Mouse (Mus musculus) erythroblast, adult 5-6 weeks (primary cell): ENCODE measurements around the gene Comt. TPM values are rescaled to one million over a fixed set of nuclear protein-coding genes. Genes with fewer than 3 reads are reported as not detected.

ENCODE experiments used
- ATAC-seq: replicated peaks from 2 replicates; pipeline ENCODE4 v1.8.0; 2016; ENCODE audit warnings: moderate number of reproducible peaks, mild to moderate bottlenecking, moderate TSS enrichment, inconsistent platforms; ENCODE audit not compliant: poor library complexity, low FRiP score, severe bottlenecking
- total RNA-seq, 2 experiments: library from RNA; stranded (forward) in 1 of 2; stranded (reverse) in 1 of 2; fragments of 150-400 nt in 1 of 2; fragments of 200-764, 138-1000 nt in 1 of 2; gene quantifications; 2 replicates each; pipeline versions ENCODE4 v1.2.3 to v1.2.4; 2015 to 2017; ENCODE audit warnings: low replicate concordance in 2 of 2

The Comt gene
- total RNA-seq, 2 experiments from 2014 or later: 27.9 to 29.1 TPM

DNA sequence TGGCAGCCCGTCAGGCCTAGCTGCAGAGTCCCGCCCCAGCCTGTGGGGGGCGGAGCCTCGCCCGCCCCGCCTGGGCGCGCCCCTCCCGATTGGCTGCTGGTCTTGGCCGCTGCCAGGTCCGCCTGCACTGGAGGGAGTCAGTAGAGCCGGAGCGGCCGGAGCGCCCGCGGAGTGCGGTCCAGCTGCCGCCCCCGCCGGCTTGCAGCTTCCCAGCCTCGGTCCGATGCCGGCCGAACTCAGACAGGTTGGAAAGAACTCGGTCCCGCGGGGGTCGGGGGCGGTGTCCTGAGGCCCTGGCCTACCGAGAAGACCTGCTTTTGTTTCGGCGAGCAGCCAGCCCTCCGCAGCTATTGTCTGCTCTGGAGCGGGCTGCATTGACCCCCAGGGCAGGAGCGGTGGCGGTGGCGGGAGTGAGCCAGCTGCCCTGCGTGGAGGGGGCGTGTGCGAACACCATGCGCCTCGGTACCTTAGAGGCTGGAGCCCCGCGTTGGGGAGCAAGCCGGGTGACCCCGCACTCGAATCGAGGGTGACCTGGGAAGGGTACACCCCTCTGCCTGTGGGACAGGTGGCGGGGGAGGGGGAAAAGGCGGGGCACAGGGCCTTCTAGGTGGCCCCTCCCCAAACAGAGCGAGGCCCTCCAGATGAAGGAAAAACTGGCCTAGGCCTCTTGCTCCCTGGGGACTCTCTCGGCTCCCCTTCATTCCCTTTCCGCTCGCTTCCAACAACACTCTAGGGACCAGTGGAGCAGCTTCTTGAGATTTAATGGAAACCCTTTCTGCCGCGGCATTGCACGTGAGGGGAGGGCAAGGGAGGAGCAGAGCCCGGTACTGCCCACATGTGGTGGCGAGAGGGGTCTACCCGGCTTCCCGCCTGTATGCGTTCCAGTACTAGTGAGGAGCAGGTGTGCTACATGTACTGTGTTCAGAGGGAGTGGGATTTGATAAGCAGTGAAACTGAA lies 33.9 kb downstream of the Comt start:
- ATAC-seq: peak; percentile 90

DNA sequence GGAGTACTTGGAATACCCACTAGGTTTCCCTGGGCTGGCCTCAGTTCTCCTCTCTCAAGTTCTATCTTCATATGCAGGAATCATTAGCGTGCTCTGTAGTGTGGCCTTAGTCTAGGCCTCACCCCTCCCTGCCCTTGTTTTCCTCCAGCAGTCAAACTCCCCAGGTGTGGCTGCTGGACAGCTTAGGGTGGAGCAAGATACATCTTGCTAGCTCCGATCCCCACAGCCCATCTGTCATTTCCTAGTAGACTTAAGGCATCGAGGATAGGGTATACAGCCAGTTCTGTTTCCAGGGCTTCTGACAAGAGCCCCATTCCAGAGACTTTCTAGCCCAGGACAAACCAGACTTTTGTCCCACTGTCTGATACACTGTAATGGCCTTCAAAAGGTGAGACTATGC lies 34.9 kb downstream of the Comt start:
- no peak for ATAC-seq

DNA sequence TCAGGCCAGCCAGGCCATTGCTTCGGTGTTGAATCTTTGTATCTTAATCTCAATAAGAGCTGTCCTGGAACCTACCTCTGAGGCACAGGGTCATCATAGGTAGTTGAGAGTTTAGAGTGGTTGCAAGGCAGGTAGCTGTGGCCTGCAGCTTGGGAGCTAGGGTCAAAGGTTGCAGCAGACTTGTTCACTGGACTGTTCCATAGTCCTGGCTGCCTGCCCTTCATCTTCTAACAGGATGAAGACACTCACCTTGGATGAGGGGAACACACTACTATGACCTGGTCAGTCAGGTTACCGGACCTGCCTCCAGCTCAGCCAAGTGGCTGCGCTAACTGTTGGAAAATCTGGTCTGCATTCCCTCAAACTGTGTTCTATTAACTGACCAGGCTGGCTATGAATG lies 35.5 kb downstream of the Comt start:
- no peak for ATAC-seq

- ATAC-seq: no peak
These were observed 36.3 kb downstream of the Comt start for GRCm38 (mm10) chr16:18390399-18390798.

DNA sequence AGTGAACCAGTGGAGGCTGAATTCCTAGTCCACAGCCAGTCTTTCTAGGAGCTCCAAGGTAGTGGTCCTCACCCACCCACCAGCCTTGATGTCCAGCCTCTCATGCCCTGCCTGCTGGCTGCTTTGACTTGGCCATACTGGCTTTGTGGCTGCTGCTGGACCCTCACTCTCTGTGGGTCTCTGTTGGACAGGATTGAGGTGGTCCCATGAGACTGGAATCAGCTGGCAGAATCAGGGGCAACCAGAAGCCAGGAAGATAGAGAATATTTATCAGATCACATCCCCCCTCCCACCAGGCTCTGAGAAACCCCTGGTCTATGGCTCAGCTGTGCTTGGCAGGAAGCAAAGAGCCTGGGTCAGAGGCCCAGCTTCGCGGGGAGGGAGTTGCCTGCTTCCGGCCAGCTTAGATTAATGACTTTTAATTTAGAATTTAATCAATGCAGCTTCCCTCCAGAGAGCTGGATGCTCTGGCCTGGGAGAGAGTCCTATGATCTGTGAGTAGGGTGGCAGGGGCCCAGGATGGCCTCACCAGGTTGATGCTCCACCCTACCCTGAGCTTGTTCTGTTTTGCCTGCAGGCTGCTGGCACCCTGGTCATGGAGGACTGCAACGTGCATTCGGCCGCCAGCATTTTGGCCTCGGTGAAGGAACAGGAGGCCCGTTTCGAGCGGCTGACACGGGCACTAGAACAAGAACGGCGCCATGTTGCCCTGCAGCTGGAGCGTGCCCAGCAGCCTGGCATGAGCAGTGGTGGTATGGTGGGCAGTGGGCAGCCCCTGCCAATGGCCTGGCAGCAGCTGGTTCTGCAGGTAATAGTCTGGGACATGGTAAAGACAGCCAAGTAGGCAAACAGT lies 37.8 kb downstream of the Comt start:
- ATAC-seq: no peak

GRCm38 (mm10) chr16:18387704-18388582 lies 38.7 kb downstream of the Comt start:
- ATAC-seq: no peak

DNA sequence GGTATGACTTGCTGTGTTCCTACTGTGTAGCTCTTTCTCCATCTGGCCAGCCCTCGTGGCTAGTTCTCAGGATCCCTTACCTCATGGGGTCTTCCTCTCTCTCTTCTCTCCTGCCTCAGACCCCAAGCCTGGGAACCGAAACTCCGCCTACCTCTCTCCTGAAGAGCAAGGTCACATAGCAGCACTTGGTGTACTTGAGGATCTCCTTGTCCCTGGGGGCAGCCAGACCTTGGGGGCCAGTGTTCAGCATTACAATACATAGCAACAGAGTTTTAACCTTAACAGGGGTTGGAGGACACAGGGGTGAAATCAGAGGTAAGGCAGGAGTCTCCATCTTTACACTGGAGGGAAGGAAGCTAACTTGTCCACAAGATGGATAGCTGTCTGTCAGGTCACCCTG lies 39.7 kb downstream of the Comt start:
- no peak for ATAC-seq

- no peak for ATAC-seq
These were observed 40.2 kb downstream of the Comt start for GRCm38 (mm10) chr16:18386451-18386850.

DNA sequence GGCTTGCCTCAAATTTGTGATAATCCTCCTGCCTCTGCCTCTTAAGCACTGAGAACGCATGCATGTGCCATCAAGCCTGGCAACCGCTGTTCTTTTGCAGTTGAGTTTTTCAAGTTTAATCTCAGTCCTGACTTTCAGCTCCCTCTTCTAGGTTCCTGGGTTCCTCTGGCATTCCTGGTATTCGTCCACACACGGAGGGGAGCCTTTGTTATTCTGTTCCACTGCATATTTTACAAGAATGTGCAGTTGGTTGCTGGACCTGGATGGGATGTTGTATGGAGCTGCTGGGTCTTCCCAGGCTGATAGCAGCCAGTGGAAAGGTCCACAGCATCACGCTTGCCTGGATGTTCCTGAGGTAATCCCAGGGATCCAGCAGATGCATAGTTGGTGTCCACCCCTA lies 41.2 kb downstream of the Comt start:
- ATAC-seq: no peak

DNA sequence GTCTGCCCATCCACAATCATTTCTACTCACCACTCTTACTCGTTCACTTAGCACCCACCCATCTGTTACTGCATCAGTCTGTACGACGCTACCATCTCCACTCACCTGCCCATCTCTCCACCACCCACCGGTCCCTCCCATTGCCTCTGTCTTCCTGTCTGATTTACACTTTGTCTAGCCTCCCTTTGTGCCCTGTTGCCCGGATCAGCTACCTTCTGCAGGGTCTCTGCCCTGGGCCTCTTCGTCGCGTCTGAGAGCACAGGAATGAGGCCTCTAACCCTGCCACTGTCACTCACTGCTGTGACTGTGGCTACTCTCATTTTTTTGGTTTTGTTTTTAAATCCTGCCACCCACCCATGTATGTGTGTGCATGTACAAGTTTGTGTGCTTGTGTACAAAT lies 42.0 kb downstream of the Comt start:
- no peak for ATAC-seq

- ATAC-seq: no peak
These were observed 42.4 kb downstream of the Comt start for GRCm38 (mm10) chr16:18384211-18384610.

DNA sequence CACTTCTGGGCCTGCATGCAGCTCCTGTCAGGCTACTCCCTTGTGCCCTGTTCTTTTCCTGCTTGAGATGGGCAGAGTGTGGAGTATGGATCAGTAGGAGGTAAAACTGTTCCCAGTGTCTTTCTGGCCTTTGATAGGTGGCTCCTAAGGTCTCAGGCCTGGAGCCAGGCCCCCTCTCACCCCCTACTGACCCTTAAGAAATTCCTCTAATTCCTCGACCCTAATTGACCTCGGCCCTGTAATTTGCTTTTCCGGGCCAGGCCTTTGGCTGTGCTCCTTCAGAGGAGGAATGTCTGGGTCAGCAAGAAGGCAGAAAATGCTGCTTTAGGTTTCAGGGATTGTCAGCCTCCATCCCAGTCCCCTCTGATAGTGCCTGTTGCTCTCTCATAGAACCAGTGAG lies 42.9 kb downstream of the Comt start:
- ATAC-seq: no peak

DNA sequence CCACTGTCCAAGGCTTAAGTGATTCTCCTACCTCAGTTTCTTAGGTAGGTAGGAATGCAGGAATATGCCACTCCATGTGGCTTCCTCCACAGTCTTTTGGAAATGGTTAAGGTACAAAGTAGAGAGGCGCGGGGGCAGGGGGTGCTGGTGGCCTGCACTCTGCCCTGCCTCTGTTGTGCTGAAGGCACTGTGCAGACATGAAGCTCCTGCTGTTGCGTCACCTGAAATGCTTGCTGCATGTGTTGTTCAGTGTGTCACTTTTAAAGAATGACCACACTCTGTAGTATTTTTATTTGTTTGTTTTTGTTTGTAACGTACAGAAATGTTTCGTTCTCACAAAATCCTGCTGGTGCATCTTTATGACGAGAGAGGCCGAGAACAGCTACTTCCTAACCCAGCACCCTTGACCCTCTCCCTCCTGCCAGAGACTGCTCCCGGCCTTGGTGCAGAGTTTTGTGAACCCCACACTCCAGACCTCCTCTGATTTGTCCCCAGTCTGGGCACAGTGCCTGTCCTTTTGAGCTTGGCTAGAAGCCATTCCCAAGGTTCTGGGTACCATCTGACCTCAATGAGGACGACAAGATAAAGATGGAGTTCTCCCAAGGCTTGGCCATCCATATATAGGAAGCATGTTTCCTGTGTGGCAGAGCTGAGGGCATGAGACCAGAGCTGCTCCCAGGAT lies 43.5 kb downstream of the Comt start:
- ATAC-seq: no peak

DNA sequence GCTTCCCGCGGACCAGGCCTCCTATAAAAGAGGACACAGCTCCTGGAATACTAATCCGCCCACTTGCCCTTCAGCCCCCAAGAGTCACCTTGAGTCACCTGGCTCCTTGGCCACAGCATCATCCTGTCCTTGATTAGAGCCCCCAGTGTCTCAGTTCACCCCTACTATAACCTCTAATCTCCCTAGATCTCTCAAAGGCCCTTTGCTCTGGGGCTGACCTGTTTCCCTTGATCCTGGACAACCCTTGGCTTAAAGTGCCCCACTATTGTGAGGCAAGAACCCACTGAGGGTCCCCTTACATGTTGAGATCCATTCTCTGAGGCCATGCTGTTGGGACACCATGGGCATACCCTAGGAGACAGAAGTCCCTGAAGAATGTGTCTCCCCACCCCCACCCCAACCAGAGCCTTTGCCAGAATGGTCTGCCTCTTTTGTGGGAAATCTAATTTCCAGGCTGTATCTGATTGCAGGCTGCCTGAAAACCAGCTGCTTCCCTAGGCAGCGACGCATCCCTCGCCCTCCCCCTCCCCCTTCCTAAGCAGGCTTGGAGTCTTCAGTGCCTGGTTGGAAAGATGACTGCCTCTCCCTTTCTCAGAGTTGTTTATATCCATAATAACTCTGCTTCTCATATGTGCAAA lies 44.9 kb downstream of the Comt start:
- ATAC-seq: no peak

GRCm38 (mm10) chr16:18380495-18381063 lies 46.1 kb downstream of the Comt start:
- no peak for ATAC-seq

DNA sequence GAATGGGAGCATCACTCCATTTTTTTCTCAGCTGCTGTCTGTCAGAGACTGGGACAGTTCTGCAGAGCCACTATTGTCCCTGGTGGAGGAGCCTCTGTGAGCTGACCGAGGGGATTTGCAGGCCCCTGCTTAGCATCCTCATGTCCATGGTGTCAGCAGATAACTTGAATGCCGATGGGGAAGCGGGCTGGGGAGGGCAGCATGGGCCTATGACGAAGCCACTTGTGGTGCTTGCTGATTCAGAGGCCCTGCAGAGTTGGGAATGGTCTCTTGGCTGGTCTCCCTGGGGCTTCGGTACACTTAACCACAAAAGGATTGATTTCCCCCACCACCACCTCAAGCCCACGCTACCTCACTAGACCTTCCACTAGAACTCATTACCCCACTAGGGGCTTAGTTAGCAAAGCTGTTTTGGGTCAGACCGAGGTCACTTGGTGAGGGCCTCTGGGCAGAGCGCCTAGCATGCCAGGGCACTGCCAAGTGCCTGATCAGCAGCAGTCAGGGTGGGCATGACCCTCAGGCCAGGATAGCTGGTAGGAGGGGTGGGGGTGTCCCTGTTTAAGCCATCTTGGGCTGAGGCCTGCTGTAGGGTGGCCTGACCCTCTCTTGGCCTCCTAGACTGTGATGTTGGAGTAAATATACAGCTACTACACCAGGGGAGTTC lies 47.2 kb downstream of the Comt start:
- no peak for ATAC-seq

DNA sequence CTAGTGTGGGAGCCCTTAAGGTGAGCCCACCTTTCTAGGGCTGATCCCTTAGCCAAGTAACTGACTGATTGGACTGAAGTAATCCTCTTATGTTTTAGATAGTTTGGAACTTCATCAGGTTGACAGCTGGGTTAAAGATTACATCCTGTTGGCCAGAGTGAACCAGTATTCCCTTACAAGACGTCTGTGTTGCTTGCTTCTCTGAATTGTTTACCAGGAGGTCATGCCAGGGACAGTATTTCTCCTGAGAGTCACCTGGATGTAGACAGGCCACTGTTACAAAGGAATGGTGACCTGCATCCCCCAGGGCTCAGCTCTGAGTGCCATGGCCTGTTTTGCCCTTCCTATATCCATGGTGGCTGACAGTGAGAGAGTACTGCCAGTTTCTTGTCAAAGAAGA lies 48.2 kb downstream of the Comt start:
- no peak for ATAC-seq

- 0 out of 2 replicates have a peak, but pooled peaks have one; percentile 17 for ATAC-seq
These were observed 49.4 kb downstream of the Comt start for GRCm38 (mm10) chr16:18377203-18377602.
